Mouse (Mus musculus): Measurements from ENCODE around the gene Scpep1. TPM values are rescaled to one million over a fixed set of nuclear protein-coding genes. Genes with fewer than 3 reads are reported as not detected.
"Not testable (repeated sequence)": the region's sequence is repeated elsewhere in the genome, so short reads cannot be mapped to it uniquely, and the experiment has no call there.

The Scpep1 gene
- polyA plus RNA-seq (2015; fragmentation: Nextera tagmentation; extraction: Ambion mirVana) = 29.6 and 35.0 TPM in 2 replicates

- Histone ChIP-seq H3K4me1 (peaks cover 20% of the 10 kb centered on the region), H3K27ac (replicated peaks) (peak within 1 kb of the TSS; percentile 64), H3K9me3 (replicated peaks) (no peaks in the 10 kb centered on the region), H3K4me2 (peak within 1 kb of the TSS; percentile 59), H3K27me3 (replicated peaks) (no peaks in the 10 kb centered on the region), H3K9ac (replicated peaks) (peak within 1 kb of the TSS; percentile 56), H3K4me3 (replicated peaks) (peak within 1 kb of the TSS; percentile 56), H3K36me3 (no peaks in the 10 kb centered on the region)
- WGBS = 4% methylated on average over 34 of the region's 34 CpGs
- peak; percentile 96 for ATAC-seq (ENCODE audit: low FRiP score)
Measured at GRCm38 (mm10) chr11:88955217-88955969, at the start of gene Scpep1. Gene Scpep1, minus strand, starts transcription at chr11:88955465.

- ATAC-seq (ENCODE audit: low FRiP score) = no peak
- 78% methylated on average over 4 of the region's 4 CpGs for WGBS
- H3K27me3 ChIP-seq (replicated peaks) = peaks cover 19% of the 10 kb centered on the region
- H3K36me3 ChIP-seq = no peaks in the 10 kb centered on the region
- H3K27ac ChIP-seq (replicated peaks) = no peak overlapping the region
- no peak overlapping the region for H3K4me3 ChIP-seq (replicated peaks)
- H3K4me2 ChIP-seq = no peak overlapping the region
- no peaks in the 10 kb centered on the region for H3K9me3 ChIP-seq (replicated peaks)
- H3K9ac ChIP-seq (replicated peaks) = no peak overlapping the region
- H3K4me1 ChIP-seq = peaks cover 10% of the 10 kb centered on the region
Measured at GRCm38 (mm10) chr11:89003726-89004125, 48.5 kb upstream of the Scpep1 start.

- WGBS = 78% methylated on average over 6 of the region's 6 CpGs
- Histone ChIP-seq H3K4me1 (peaks cover 10% of the 10 kb centered on the region), H3K27ac (replicated peaks) (no peak overlapping the region), H3K9ac (replicated peaks) (no peak overlapping the region), H3K4me2 (peak overlapping the region; percentile 17; the same call in 1 of the 2 replicates), H3K27me3 (replicated peaks) (peaks cover 19% of the 10 kb centered on the region), H3K9me3 (replicated peaks) (no peaks in the 10 kb centered on the region), H3K36me3 (no peaks in the 10 kb centered on the region), H3K4me3 (replicated peaks) (no peak overlapping the region)
- ATAC-seq (ENCODE audit: low FRiP score) = no peak
Measured at GRCm38 (mm10) chr11:89003078-89003477, 47.8 kb upstream of the Scpep1 start.

- Histone ChIP-seq H3K4me2 (peak overlapping the region; percentile 17), H3K9me3 (replicated peaks) (no peaks in the 10 kb centered on the region), H3K27ac (replicated peaks) (no peak overlapping the region), H3K36me3 (no peaks in the 10 kb centered on the region), H3K4me1 (peaks cover 10% of the 10 kb centered on the region), H3K4me3 (replicated peaks) (no peak overlapping the region), H3K9ac (replicated peaks) (no peak overlapping the region), H3K27me3 (replicated peaks) (peaks cover 19% of the 10 kb centered on the region)
- no peak for ATAC-seq (ENCODE audit: low FRiP score)
- WGBS = 71% methylated on average over 5 of the region's 5 CpGs
Measured at GRCm38 (mm10) chr11:89002621-89003020, 47.4 kb upstream of the Scpep1 start.

- WGBS = 91% methylated on average over 5 of the region's 5 CpGs
- Histone ChIP-seq H3K9me3 (replicated peaks) (no peaks in the 10 kb centered on the region), H3K4me2 (peak overlapping the region; percentile 17; the same call in 1 of the 2 replicates), H3K4me3 (replicated peaks) (no peak overlapping the region), H3K9ac (replicated peaks) (no peak overlapping the region), H3K4me1 (peaks cover 10% of the 10 kb centered on the region), H3K36me3 (no peaks in the 10 kb centered on the region), H3K27ac (replicated peaks) (no peak overlapping the region), H3K27me3 (replicated peaks) (peaks cover 19% of the 10 kb centered on the region)
- ATAC-seq (ENCODE audit: low FRiP score) = no peak
Measured at GRCm38 (mm10) chr11:89002068-89002467, 46.8 kb upstream of the Scpep1 start.

- Histone ChIP-seq H3K4me3 (replicated peaks) (no peak overlapping the region), H3K36me3 (no peaks in the 10 kb centered on the region), H3K27me3 (replicated peaks) (peaks cover 19% of the 10 kb centered on the region), H3K4me2 (peak overlapping the region; percentile 9; the same call in 1 of the 2 replicates), H3K9ac (replicated peaks) (no peak overlapping the region), H3K4me1 (peaks cover 10% of the 10 kb centered on the region), H3K27ac (replicated peaks) (no peak overlapping the region), H3K9me3 (replicated peaks) (no peaks in the 10 kb centered on the region)
- ATAC-seq (ENCODE audit: low FRiP score) = no peak
- WGBS = 96% methylated on average over 7 of the region's 7 CpGs
Measured at GRCm38 (mm10) chr11:89001569-89001968, 46.3 kb upstream of the Scpep1 start.

- peak overlapping the region; percentile 55 for H3K4me2 ChIP-seq
- H3K27ac ChIP-seq (replicated peaks) = no peak overlapping the region
- peaks cover 19% of the 10 kb centered on the region for H3K27me3 ChIP-seq (replicated peaks)
Measured at GRCm38 (mm10) chr11:89000527-89000819, 45.2 kb upstream of the Scpep1 start.

GRCm38 (mm10) chr11:88999723-89000526, 44.7 kb upstream of the Scpep1 start:
- H3K9me3 ChIP-seq (replicated peaks) = no peaks in the 10 kb centered on the region
- H3K9ac ChIP-seq (replicated peaks) = 0 out of 2 replicates have a peak overlapping the region, but pooled peaks have one; percentile 37
- H3K27ac ChIP-seq (replicated peaks) = no peak overlapping the region
- no peaks in the 10 kb centered on the region for H3K36me3 ChIP-seq
- H3K4me3 ChIP-seq (replicated peaks) = peak overlapping the region; percentile 42
- no peak for ATAC-seq (ENCODE audit: low FRiP score)
- peaks cover 19% of the 10 kb centered on the region for H3K27me3 ChIP-seq (replicated peaks)
- 32% methylated on average over 33 of the region's 33 CpGs for WGBS
- peak overlapping the region; percentile 55 for H3K4me2 ChIP-seq
- peaks cover 10% of the 10 kb centered on the region for H3K4me1 ChIP-seq

More at GRCm38 (mm10) chr11:89000527-89000819, 45.2 kb upstream of the Scpep1 start:
- no peak for ATAC-seq (ENCODE audit: low FRiP score)
- peaks cover 10% of the 10 kb centered on the region for H3K4me1 ChIP-seq
- no peaks in the 10 kb centered on the region for H3K9me3 ChIP-seq (replicated peaks)
- no peak overlapping the region for H3K9ac ChIP-seq (replicated peaks)
- H3K36me3 ChIP-seq = no peaks in the 10 kb centered on the region
- H3K4me3 ChIP-seq (replicated peaks) = peak overlapping the region; percentile 42; the same call in 1 of the 2 replicates

- H3K4me1 ChIP-seq = peaks cover 10% of the 10 kb centered on the region
- WGBS = 2% methylated on average over 48 of the region's 48 CpGs
- H3K9me3 ChIP-seq (replicated peaks) = no peaks in the 10 kb centered on the region
- H3K27ac ChIP-seq (replicated peaks) = no peak within 1 kb of the TSS
- H3K4me2 ChIP-seq = peak within 1 kb of the TSS; percentile 55
- H3K27me3 ChIP-seq (replicated peaks) = peaks cover 19% of the 10 kb centered on the region
- H3K36me3 ChIP-seq = no peaks in the 10 kb centered on the region
- H3K9ac ChIP-seq (replicated peaks) = peak within 1 kb of the TSS; percentile 37; the same call in 1 of the 2 replicates
- peak within 1 kb of the TSS; percentile 42 for H3K4me3 ChIP-seq (replicated peaks)
- no peak for ATAC-seq (ENCODE audit: low FRiP score)
Measured at GRCm38 (mm10) chr11:88998974-88999722, 43.9 kb upstream of the Scpep1 start, which contains the start of gene Trim25. Gene Trim25, plus strand, starts transcription at chr11:88999376.

- Histone ChIP-seq H3K9ac (replicated peaks) (no peak overlapping the region), H3K4me2 (no peak overlapping the region), H3K27ac (replicated peaks) (no peak overlapping the region), H3K36me3 (no peaks in the 10 kb centered on the region), H3K4me3 (replicated peaks) (no peak overlapping the region), H3K4me1 (peaks cover 7% of the 10 kb centered on the region), H3K9me3 (replicated peaks) (no peaks in the 10 kb centered on the region), H3K27me3 (replicated peaks) (peaks cover 19% of the 10 kb centered on the region)
- no peak for ATAC-seq (ENCODE audit: low FRiP score)
- 30% methylated on average over 1 of the region's 3 CpGs for WGBS
Measured at GRCm38 (mm10) chr11:88998406-88998805, 43.1 kb upstream of the Scpep1 start.

GRCm38 (mm10) chr11:88997343-88997742, 42.1 kb upstream of the Scpep1 start:
- ATAC-seq (ENCODE audit: low FRiP score); H3K4me3 ChIP-seq (replicated peaks); H3K27ac ChIP-seq (replicated peaks); H3K4me2 ChIP-seq; H3K9ac ChIP-seq (replicated peaks); H3K9me3 ChIP-seq (replicated peaks); H3K4me1 ChIP-seq; H3K36me3 ChIP-seq: not testable (repeated sequence)
- WGBS = 91% methylated on average over 5 of the region's 5 CpGs
- peaks cover 19% of the 10 kb centered on the region for H3K27me3 ChIP-seq (replicated peaks)

Data from neural tube, embryonic 15.5 days (tissue).